Mouse (Mus musculus): Measurements from ENCODE around the gene D930007J09Rik.

DNA sequence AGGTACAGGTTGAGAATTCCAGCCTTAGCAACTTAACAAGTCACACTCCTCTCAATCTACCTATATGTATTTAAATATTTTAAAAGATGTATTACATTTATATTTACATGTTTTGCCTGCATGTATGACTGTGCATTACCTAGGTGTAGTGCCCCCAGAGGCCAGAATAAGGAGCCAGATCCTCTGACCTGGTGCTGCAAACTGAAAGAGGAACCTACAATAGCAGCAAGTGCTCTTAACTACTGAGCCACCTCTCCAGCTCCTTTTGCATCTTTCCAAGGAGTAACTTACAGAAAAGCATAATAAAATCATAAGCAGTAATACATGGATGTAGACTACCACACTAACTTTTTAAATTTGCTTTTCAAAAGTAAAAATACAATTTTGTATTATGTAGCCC, 1.8 kb downstream of the D930007J09Rik start:
- no peak for TF ChIP-seq POLR2A (IDR thresholded peaks at IDR 0.05; ENCODE audit: low read depth, low read length)
- TF ChIP-seq CTCF (IDR thresholded peaks at IDR 0.05; ENCODE audit: borderline replicate concordance, insufficient read depth, low read length), result no peak
